Mouse (Mus musculus) kidney, postnatal 10 days (tissue): Measurements from ENCODE around the gene Coro1b.
A peak's percentile ranks its signal among the peaks of the same experiment; 100 is the strongest.

Experiments used
- DNase-seq: peaks from one replicate; pipeline ENCODE4 v3.0.0; 2021; ENCODE audit warnings: mixed read lengths

The Coro1b gene

GRCm38 (mm10) chr19:4162646-4163542 lies 14.5 kb downstream of the Coro1b start, which contains the start of gene Rps6kb2:
Rps6kb2 (minus strand) TSS chr19:4163354.
- peak; percentile 99 for DNase-seq

GRCm38 (mm10) chr19:4163543-4163887 lies 15.1 kb downstream of the Coro1b start:
- no peak for DNase-seq

GRCm38 (mm10) chr19:4164100-4164499 lies 15.7 kb downstream of the Coro1b start:
- DNase-seq = no peak

- DNase-seq = no peak
Measured at GRCm38 (mm10) chr19:4164721-4165120, 16.3 kb downstream of the Coro1b start.

GRCm38 (mm10) chr19:4166678-4167476 lies 18.5 kb downstream of the Coro1b start:
- no peak for DNase-seq

- peak; percentile 100 for DNase-seq
Measured at GRCm38 (mm10) chr19:4169378-4169784, 21.0 kb downstream of the Coro1b start.

- DNase-seq = no peak
Measured at GRCm38 (mm10) chr19:4169810-4170209, 21.4 kb downstream of the Coro1b start.

- no peak for DNase-seq
Measured at GRCm38 (mm10) chr19:4170723-4171392, 22.4 kb downstream of the Coro1b start.

GRCm38 (mm10) chr19:4171393-4172290 lies 23.2 kb downstream of the Coro1b start:
- DNase-seq = peak; percentile 17

- peak; percentile 15 for DNase-seq
Measured at GRCm38 (mm10) chr19:4172925-4173324, 24.5 kb downstream of the Coro1b start.

GRCm38 (mm10) chr19:4175368-4175947 lies 27.0 kb downstream of the Coro1b start, which contains the start of gene Carns1:
Carns1 (minus strand) TSS chr19:4175479.
- DNase-seq = peak; percentile 60

- DNase-seq = no peak
Measured at GRCm38 (mm10) chr19:4180411-4180810, 32.0 kb downstream of the Coro1b start.

GRCm38 (mm10) chr19:4181892-4182291 lies 33.5 kb downstream of the Coro1b start:
- DNase-seq = peak; percentile 71

- DNase-seq = no peak
Measured at GRCm38 (mm10) chr19:4183689-4184088, 35.3 kb downstream of the Coro1b start.

GRCm38 (mm10) chr19:4184976-4185975 lies 36.9 kb downstream of the Coro1b start:
- DNase-seq = peak; percentile 68

- no peak for DNase-seq
Measured at GRCm38 (mm10) chr19:4187303-4187702, 38.9 kb downstream of the Coro1b start.

- no peak for DNase-seq
Measured at GRCm38 (mm10) chr19:4189051-4189620, 40.7 kb downstream of the Coro1b start.

- DNase-seq = peak; percentile 59
Measured at GRCm38 (mm10) chr19:4190831-4191334, 42.5 kb downstream of the Coro1b start, which contains the start of gene Tbc1d10c. Tbc1d10c (minus strand) TSS chr19:4191284.

GRCm38 (mm10) chr19:4191528-4192250 lies 43.3 kb downstream of the Coro1b start, which contains the start of gene Ppp1ca:
Ppp1ca (plus strand) TSS chr19:4192065.
- DNase-seq = peak; percentile 99
